17 mouse cellular contexts compared by ENCODE assay signal in genomic region chr1:183670542-183670941, GRCm38 (mm10).
"Had no signal": no experiment of that assay in that cellular context is flagged by ENCODE, and none has a peak within 500 bp of the region (broad histone marks: within the 10 kb centered on the region; RNA-seq: fewer than 3 reads in every experiment).

No protein-coding gene starts in this region.

- H3K27ac ChIP-seq: lung, embryonic 15.5 days; macrophage; midbrain, embryonic 13.5 days; midbrain, embryonic 15.5 days; neural tube, embryonic 12.5 days; stomach, postnatal 0 days had no signal

- H3K4me2 ChIP-seq: lung, embryonic 15.5 days; midbrain, embryonic 11.5 days; midbrain, embryonic 13.5 days; midbrain, embryonic 15.5 days; neural tube, embryonic 12.5 days had no signal

- ATAC-seq: lung, postnatal 0 days; midbrain, embryonic 13.5 days; midbrain, embryonic 15.5 days had no signal

- H3K9ac ChIP-seq: lung, embryonic 15.5 days; midbrain, embryonic 13.5 days; midbrain, embryonic 15.5 days; neural tube, embryonic 12.5 days; stomach, embryonic 15.5 days had no signal

- H3K27me3 ChIP-seq: lung, embryonic 15.5 days; megakaryocyte, embryonic 14.5 days; midbrain, embryonic 13.5 days; midbrain, embryonic 15.5 days; neural tube, embryonic 12.5 days; stomach, embryonic 15.5 days had no signal

- H3K4me3 ChIP-seq: lung, embryonic 15.5 days; midbrain, embryonic 13.5 days; midbrain, embryonic 15.5 days; neural tube, embryonic 12.5 days; stomach, embryonic 15.5 days had no signal

- H3K4me1 ChIP-seq: lung, embryonic 15.5 days; midbrain, embryonic 13.5 days; stomach, embryonic 15.5 days had no signal

- H3K9me3 ChIP-seq: midbrain, embryonic 13.5 days; stomach, embryonic 15.5 days had no signal

- DNase-seq: lung, adult 2 months; lung, postnatal 14 days; lung, postnatal 36 days; right cerebral cortex, postnatal 14 days; thymus, adult 2 months; thymus, postnatal 25 days; thymus, postnatal 4 days had no signal

- H3K36me3 ChIP-seq: lung, embryonic 15.5 days; midbrain, embryonic 13.5 days; midbrain, embryonic 15.5 days; neural tube, embryonic 12.5 days; stomach, embryonic 15.5 days had no signal
